Mouse (Mus musculus) duodenum, adult 2 months (tissue): ENCODE measurements around the gene Poc1a. TPM values are rescaled to one million over a fixed set of nuclear protein-coding genes. Genes with fewer than 3 reads are reported as not detected.

Experiments
- polyA plus RNA-seq: library from polyadenylated mRNA; depleted of rRNA; stranded (reverse); fragments of >200 nt; gene quantifications from 2 replicates; pipeline ENCODE4 v1.2.3, GENCODE M21; 2012; ENCODE audit warnings: low replicate concordance; rRNA removed

The Poc1a gene
- 14.7 TPM in 2 replicates for polyA plus RNA-seq

DNA sequence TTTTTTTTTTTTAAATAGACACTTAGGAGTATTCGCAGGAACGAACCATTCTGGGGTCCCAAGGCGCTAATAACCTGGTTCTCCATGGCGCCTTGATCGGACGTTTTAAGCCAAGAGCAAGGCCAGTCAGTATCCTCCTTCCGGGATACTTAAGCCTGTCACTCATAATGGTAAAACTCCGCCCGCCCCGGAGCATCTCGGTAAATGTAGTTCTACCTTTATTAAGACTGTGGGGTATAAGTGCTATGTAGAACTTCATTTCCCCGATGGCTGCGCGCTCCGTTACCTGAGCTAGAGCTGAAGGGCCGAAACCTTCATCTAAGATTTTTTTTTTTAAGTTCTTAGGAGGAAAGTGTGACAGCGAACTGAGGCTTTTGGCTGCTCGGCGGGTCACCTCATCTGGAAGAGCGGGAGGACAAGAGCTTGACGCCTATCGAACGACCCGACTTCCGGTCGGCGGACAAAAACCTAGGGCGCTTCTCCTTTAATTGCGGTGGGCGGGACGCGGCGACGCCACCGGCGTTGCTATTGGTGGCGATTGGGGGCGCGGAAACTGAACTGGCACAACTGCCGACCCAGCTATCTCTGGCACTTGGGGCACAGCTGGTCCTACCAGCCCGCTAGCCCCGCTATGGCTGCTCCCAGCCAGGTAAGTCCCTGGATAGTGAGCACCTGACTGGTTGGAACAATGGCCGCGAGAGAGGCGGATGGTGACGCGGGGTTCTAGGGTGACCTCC, at the start of gene Poc1a:
Gene Poc1a (plus strand): TSS at position 254 of the 737 bp plus-strand sequence.

DNA sequence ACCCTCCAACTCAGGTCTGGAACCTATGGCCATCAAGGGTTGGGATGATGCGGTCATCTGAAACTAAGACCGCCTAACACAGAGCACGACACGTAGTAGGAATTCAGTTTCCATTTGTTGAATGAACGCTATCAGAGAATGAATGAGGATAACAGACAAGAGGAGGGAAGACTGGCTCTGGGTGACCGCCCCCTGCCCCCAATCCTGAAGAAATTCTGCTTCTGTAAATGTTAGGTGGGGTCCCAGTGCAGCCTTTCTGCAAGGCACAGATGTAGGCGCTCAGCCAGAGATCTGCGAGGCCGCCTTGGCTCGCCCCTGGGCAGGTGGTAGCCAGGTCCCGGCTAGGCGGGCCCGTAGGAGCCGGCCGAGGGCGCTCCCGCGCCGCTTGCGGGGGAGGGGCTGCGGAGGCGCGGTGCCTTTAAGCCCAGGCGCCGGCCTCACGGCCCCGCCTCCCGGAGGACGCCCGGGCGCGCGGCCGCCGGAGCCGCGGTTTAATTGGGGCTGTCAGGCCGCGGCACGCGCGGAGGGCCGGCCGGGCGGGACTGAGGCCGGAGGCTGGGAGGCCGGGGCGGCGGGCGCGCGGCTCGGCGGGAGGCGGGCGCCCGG, 87.4 kb downstream of the Poc1a start, which contains the start of gene Dusp7:
Gene Dusp7 (plus strand): TSS at position 521 of the 606 bp plus-strand sequence.

Other genes starting within 250 kb of the Poc1a start
- gene Col6a4, start 184.3 kb upstream of the Poc1a start, polyA plus RNA-seq: 13.8 and 17.5 TPM in 2 replicates
- gene Glyctk, start 122.9 kb upstream of the Poc1a start, polyA plus RNA-seq: 13.9 and 43.6 TPM in 2 replicates
- gene Wdr82, start 110.1 kb upstream of the Poc1a start, polyA plus RNA-seq: 25.0 and 31.6 TPM in 2 replicates
- 14.0 and 19.1 TPM in 2 replicates for gene Ppm1m, start 81.3 kb upstream of the Poc1a start, polyA plus RNA-seq
- gene Twf2, start 78.0 kb upstream of the Poc1a start, polyA plus RNA-seq: 16.9 and 20.4 TPM in 2 replicates
- gene Tlr9, start 58.5 kb upstream of the Poc1a start, polyA plus RNA-seq: 1.1 and 1.8 TPM in 2 replicates
- gene Alas1, start 32.4 kb upstream of the Poc1a start, polyA plus RNA-seq: 177 and 205 TPM in 2 replicates
- gene Dusp7, start 87.6 kb downstream of the Poc1a start, polyA plus RNA-seq: 14.1 and 19.8 TPM in 2 replicates
- gene Rpl29, start 148.4 kb downstream of the Poc1a start, polyA plus RNA-seq: 296 and 334 TPM in 2 replicates
- 113 and 257 TPM in 2 replicates for gene Acy1, start 157.3 kb downstream of the Poc1a start, polyA plus RNA-seq
- 90.3 and 94.3 TPM in 2 replicates for gene Abhd14b, start 166.4 kb downstream of the Poc1a start, polyA plus RNA-seq
- 25.7 and 28.4 TPM in 2 replicates for gene Abhd14a, start 166.6 kb downstream of the Poc1a start, polyA plus RNA-seq
- gene Pcbp4, start 172.2 kb downstream of the Poc1a start, polyA plus RNA-seq: 25.3 and 35.3 TPM in 2 replicates
- 0.30 and 0.56 TPM in 2 replicates for gene Gpr62, start 184.9 kb downstream of the Poc1a start, polyA plus RNA-seq
- 20.7 and 23.2 TPM in 2 replicates for gene Rrp9, start 194.9 kb downstream of the Poc1a start, polyA plus RNA-seq
- gene Parp3, start 195.9 kb downstream of the Poc1a start, polyA plus RNA-seq: 20.4 and 31.8 TPM in 2 replicates
- gene Iqcf1, start 218.9 kb downstream of the Poc1a start, polyA plus RNA-seq: not detected in 2 replicates
- not detected in 2 replicates for gene Iqcf5, start 233.5 kb downstream of the Poc1a start, polyA plus RNA-seq